Mouse (Mus musculus) liver, adult 2 months (tissue): ENCODE measurements around the gene Casz1.

Source experiments
- CTCF ChIP-seq: fragments of 200-500 bp; IDR thresholded peaks from 2 replicates; pipeline ENCODE4 v1.5.1; 2011; ENCODE audit warnings: low read depth, low read length, control low read depth
- POLR2A ChIP-seq: fragments of 200-500 bp; IDR thresholded peaks from 2 replicates; pipeline ENCODE4 v1.6.1; 2011; ENCODE audit warnings: low read length, control low read depth; ENCODE audit not compliant: insufficient read depth; ENCODE audit errors: extremely low read depth

DNA sequence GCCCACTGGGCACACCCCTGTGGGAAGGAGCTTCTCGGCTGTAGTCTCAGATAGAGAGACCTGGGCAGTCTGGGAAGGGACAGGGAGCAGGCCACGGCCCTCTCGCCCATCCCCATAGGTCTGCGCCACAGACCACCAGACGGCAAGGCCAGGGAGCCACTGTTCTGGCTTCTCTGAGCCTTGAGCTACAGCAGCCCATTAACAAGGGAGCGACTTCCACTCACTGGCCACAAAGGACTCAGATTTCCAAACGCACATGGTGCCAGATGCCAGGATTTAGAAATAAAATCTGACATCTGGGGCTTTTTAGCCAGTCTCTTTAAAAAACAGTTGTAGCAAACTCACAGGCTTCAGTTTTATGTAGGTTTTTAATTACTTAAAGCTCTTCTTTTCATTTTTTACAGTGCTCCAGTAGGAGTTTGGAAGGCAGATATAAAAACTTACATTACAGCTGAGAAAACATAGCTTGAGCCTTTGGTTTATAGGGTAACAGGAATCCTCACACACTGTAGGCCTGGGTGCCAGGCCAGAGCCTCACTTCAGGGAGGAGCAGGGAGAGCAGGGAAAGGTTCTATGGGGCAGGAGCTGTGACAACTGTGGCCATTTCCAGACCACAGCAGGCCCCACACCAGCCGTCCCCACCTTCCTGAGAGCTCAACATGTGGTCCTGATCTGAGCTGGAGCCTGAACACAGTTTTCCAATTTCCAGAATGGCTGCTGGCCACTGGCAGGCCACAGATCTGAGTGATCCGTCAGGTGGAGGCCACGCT is 160.5 kb downstream of the Casz1 start:
- TF ChIP-seq CTCF (no peak), POLR2A (no peak)
